In genomic region chr9:35045031-35045531, GRCm38 (mm10) we compare ENCODE assay signal across 9 mouse cellular contexts.
DNase-seq lines count a peak whose midpoint lies in the region; ATAC-seq lines count a peak whose summit lies in the region.
"Had no signal": no experiment of that assay in that cellular context is flagged by ENCODE, and none has a peak within 500 bp of the region (broad histone marks: within the 10 kb centered on the region; RNA-seq: fewer than 3 reads in every experiment).

No protein-coding gene starts in this region.

- ATAC-seq in limb, embryonic 13.5 days (ENCODE audit: low FRiP score, low read depth) = peak; percentile 26; the same call in 1 of the 2 replicates
- no peak for ATAC-seq in inflammation-experienced regulatory T-cells, adult 6 months

- H3K27ac ChIP-seq in limb, embryonic 13.5 days = peak overlapping the region; percentile 76

- DNase-seq in adrenal gland, adult (ENCODE audit: inconsistent age in 2 of 2, low spot score in 1 of 2) = peak; percentile 77 to 89
- DNase-seq in adrenal gland, postnatal 4 days (ENCODE audit: low spot score in 2 of 2) = no peak
- peak; percentile 69 for DNase-seq in urinary bladder, postnatal 14 days (ENCODE audit: low spot score)
- DNase-seq in urinary bladder, adult 2 months (ENCODE audit: low spot score) = no peak
- DNase-seq in skeletal muscle tissue, adult 2 months (ENCODE audit: low read depth, low spot score) = peak; percentile 28
- no peak for DNase-seq in frontal cortex, postnatal 36 days (ENCODE audit: low spot score in 2 of 2)

- no peak overlapping the region for H3K9ac ChIP-seq in limb, embryonic 13.5 days

- H3K4me1 ChIP-seq in limb, embryonic 13.5 days = peaks cover 42% of the 10 kb centered on the region

- no peak overlapping the region for H3K4me2 ChIP-seq in limb, embryonic 13.5 days (replicated peaks)

- no peaks in the 10 kb centered on the region for H3K27me3 ChIP-seq in limb, embryonic 13.5 days
- H3K27me3 ChIP-seq: megakaryocyte, embryonic 14.5 days had no signal

- no peak overlapping the region for H3K4me3 ChIP-seq in limb, embryonic 13.5 days
- H3K4me3 ChIP-seq: megakaryocyte, embryonic 14.5 days had no signal

- H3K9me3 ChIP-seq in limb, embryonic 13.5 days = no peaks in the 10 kb centered on the region
- H3K9me3 ChIP-seq: megakaryocyte, embryonic 14.5 days had no signal

- peaks cover 27% of the 10 kb centered on the region for H3K36me3 ChIP-seq in limb, embryonic 13.5 days

- 46% methylated on average over 11 of the region's 11 CpGs for WGBS in limb, embryonic 13.5 days

Comparison
In these comparisons a context has a peak if more than half of its experiments do, and no peak if none do; other contexts are left out.
1. DNase-seq: peak in adrenal gland, adult (2 of 2), urinary bladder, postnatal 14 days (single experiment) and skeletal muscle tissue, adult 2 months (single experiment); none in adrenal gland, postnatal 4 days (0 of 2), urinary bladder, adult 2 months (single experiment) and frontal cortex, postnatal 36 days (0 of 2).